Mouse (Mus musculus): ENCODE results near the gene Aacs. TPM values are rescaled to one million over a fixed set of nuclear protein-coding genes. Genes with fewer than 3 reads are reported as not detected.
A peak's percentile ranks its signal among the peaks of the same experiment; 100 is the strongest.

The Aacs gene
- polyA plus RNA-seq, 1 experiment from 2014 or later = 13.7 TPM

DNA sequence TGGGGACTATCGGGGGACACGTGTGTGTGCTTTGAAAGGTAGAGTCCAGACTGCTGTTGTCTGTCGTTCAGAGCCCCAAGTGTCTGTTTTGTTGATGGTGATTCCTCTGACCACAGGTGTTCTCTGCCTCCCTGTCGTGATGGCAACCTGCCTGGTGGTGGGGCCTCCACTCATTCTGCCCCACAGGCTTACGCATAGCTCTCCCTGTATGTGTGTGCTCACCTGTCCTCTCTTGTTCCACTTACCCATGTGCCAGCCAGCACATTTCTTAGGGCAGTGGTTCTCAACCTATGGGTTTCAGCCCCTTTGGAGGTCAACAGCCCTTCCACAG lies 17.4 kb downstream of the Aacs start:
- H3K27me3 ChIP-seq (replicated peaks; ENCODE audit: control insufficient read depth, insufficient read depth, low read length) = no peaks in the 10 kb centered on the region
- no peak for ATAC-seq
- no peak overlapping the region for H3K9ac ChIP-seq (ENCODE audit: low read depth, low read length)
- peaks cover 44% of the 10 kb centered on the region for H3K36me3 ChIP-seq (ENCODE audit: control insufficient read depth, insufficient read depth)
- H3K4me3 ChIP-seq (ENCODE audit: low read depth, low read length) = no peak overlapping the region
- no peak for TF ChIP-seq CTCF (IDR thresholded peaks at IDR 0.05; ENCODE audit: low read depth)
- 73% methylated on average over 5 of the region's 5 CpGs for WGBS
- no peaks in the 10 kb centered on the region for H3K9me3 ChIP-seq (ENCODE audit: control insufficient read depth)
- H3K4me1 ChIP-seq (replicated peaks; ENCODE audit: control insufficient read depth, insufficient read depth, low read length) = no peaks in the 10 kb centered on the region
- no peak overlapping the region for H3K4me2 ChIP-seq (replicated peaks; ENCODE audit: low read depth)
- H3K27ac ChIP-seq (ENCODE audit: low read depth, low read length) = no peak overlapping the region

DNA sequence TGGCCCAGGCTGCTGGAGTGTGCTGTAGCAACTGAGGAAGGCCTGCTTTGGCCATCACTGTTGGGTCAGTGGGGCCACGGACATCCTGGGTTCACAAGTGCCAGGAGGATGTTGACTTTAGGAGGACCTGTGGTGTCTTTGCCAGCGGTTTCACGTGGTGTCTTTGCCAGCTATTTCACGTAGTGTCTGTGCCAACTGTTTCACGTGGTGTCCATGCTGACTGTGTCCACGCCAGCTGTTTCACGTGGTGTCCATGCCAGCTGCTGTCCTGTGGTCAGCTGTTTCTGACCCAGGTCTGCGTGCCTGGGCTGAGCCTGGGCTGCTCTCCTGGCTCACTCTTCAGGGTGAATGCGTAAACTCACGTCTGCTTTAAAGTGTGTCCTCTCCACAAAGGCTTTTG lies 20.0 kb downstream of the Aacs start:
- Histone ChIP-seq H3K4me1 (replicated peaks; ENCODE audit: control insufficient read depth, insufficient read depth, low read length) (no peaks in the 10 kb centered on the region), H3K27me3 (replicated peaks; ENCODE audit: control insufficient read depth, insufficient read depth, low read length) (no peaks in the 10 kb centered on the region), H3K9ac (ENCODE audit: low read depth, low read length) (no peak overlapping the region), H3K4me3 (ENCODE audit: low read depth, low read length) (no peak overlapping the region), H3K36me3 (ENCODE audit: control insufficient read depth, insufficient read depth) (peaks cover 52% of the 10 kb centered on the region), H3K4me2 (replicated peaks; ENCODE audit: low read depth) (no peak overlapping the region), H3K9me3 (ENCODE audit: control insufficient read depth) (no peaks in the 10 kb centered on the region), H3K27ac (ENCODE audit: low read depth, low read length) (no peak overlapping the region)
- no peak for TF ChIP-seq CTCF (IDR thresholded peaks at IDR 0.05; ENCODE audit: low read depth)
- no peak for ATAC-seq
- 88% methylated on average over 10 of the region's 10 CpGs for WGBS

DNA sequence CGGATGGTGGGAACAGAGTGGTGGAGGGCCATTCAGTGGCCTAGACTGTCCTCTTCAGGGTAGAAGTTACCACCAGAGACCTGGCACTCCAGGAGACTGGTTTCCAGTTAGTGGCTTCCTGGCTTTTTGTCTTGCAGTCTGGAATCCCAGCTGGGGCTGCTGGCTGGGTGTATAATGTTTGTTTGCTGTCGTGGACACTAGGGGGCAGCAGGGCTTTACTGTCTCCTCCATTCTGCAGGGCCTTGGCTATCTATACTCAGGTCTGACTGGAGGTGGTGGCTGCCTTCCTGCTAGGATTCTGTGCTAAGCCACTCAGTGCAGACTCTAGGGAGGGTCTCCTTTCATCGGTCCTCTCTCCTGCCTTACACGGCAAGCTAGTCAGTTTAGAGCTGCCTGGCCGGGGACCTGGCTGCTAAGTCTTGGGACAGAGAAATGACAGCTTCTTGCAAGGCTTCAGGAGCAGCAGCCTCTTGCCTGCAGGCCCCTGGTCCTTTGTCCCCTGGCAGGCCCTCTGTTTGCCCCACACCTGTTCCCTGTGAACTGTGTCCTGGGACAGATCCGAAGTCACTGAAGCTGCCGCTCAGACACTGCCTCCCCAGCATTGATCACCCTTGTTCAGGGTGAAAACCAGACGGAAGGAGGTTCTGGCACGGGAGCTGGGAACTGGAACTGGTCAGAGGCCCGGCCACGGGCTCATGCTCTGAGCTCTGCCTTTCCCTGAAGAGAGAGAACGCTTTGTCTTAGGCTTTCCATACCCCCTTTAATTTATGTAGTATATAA lies 22.4 kb downstream of the Aacs start:
- H3K4me3 ChIP-seq (ENCODE audit: low read depth, low read length) = no peak overlapping the region
- 68% methylated on average over 12 of the region's 12 CpGs for WGBS
- H3K9me3 ChIP-seq (ENCODE audit: control insufficient read depth) = no peaks in the 10 kb centered on the region
- H3K9ac ChIP-seq (ENCODE audit: low read depth, low read length) = no peak overlapping the region
- ATAC-seq = 0 out of 2 replicates have a peak, but pooled peaks have one; percentile 25
- peak overlapping the region; percentile 21; the same call in 1 of the 2 replicates for H3K27ac ChIP-seq (ENCODE audit: low read depth, low read length)
- peaks cover 46% of the 10 kb centered on the region for H3K36me3 ChIP-seq (ENCODE audit: control insufficient read depth, insufficient read depth)
- TF ChIP-seq CTCF (IDR thresholded peaks at IDR 0.05; ENCODE audit: low read depth) = peak; percentile 77
- H3K4me2 ChIP-seq (replicated peaks; ENCODE audit: low read depth) = no peak overlapping the region
- no peaks in the 10 kb centered on the region for H3K27me3 ChIP-seq (replicated peaks; ENCODE audit: control insufficient read depth, insufficient read depth, low read length)
- no peaks in the 10 kb centered on the region for H3K4me1 ChIP-seq (replicated peaks; ENCODE audit: control insufficient read depth, insufficient read depth, low read length)

DNA sequence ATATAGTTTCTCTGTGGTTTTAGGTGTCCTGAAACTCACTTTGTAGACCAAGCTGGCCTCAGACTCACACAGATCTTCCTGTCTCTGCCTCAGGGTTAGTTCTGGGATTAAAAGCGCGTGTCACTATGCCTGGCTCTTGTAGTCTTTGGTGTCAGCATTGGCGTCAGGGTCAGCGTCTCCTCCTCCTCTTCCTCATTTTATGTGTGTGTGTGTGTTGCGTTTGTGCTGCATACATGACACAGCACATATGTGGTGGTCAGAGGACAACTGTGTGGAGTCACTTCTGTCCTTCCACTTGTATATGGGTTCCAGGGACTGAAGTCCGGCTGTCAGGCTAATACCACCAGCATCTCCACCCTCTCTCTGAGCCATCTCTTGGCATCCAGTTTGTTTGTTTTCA lies 25.9 kb downstream of the Aacs start:
- no peaks in the 10 kb centered on the region for H3K9me3 ChIP-seq (ENCODE audit: control insufficient read depth)
- no peaks in the 10 kb centered on the region for H3K27me3 ChIP-seq (replicated peaks; ENCODE audit: control insufficient read depth, insufficient read depth, low read length)
- ATAC-seq = no peak
- TF ChIP-seq CTCF (IDR thresholded peaks at IDR 0.05; ENCODE audit: low read depth) = no peak
- 88% methylated on average over 6 of the region's 6 CpGs for WGBS
- H3K4me2 ChIP-seq (replicated peaks; ENCODE audit: low read depth) = no peak overlapping the region
- H3K4me3 ChIP-seq (ENCODE audit: low read depth, low read length) = no peak overlapping the region
- H3K36me3 ChIP-seq (ENCODE audit: control insufficient read depth, insufficient read depth) = peaks cover 55% of the 10 kb centered on the region
- no peaks in the 10 kb centered on the region for H3K4me1 ChIP-seq (replicated peaks; ENCODE audit: control insufficient read depth, insufficient read depth, low read length)
- H3K27ac ChIP-seq (ENCODE audit: low read depth, low read length) = no peak overlapping the region
- no peak overlapping the region for H3K9ac ChIP-seq (ENCODE audit: low read depth, low read length)

DNA sequence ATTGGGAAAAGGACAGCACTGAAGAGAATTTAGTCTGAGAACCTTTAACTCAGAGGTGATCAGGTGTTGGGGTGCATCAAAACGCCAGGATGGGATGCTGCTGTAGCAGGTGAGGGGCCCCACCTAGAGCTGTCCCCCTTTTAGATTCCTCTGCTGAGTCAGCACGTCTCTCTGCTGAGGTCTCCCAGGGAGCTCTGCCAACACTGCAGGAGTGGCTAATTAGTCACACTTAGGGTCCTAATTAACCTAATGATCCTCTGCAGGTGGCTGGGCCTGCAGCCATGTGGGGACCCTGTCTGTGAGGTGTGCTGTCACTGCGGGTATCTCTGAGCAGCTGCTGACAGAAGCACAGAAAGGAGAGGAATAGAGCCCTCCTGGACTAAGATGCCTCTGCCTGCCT lies 26.6 kb downstream of the Aacs start:
- H3K9ac ChIP-seq (ENCODE audit: low read depth, low read length) = no peak overlapping the region
- TF ChIP-seq CTCF (IDR thresholded peaks at IDR 0.05; ENCODE audit: low read depth) = no peak
- H3K36me3 ChIP-seq (ENCODE audit: control insufficient read depth, insufficient read depth) = peaks cover 59% of the 10 kb centered on the region
- H3K4me1 ChIP-seq (replicated peaks; ENCODE audit: control insufficient read depth, insufficient read depth, low read length) = no peaks in the 10 kb centered on the region
- no peak overlapping the region for H3K4me2 ChIP-seq (replicated peaks; ENCODE audit: low read depth)
- H3K27ac ChIP-seq (ENCODE audit: low read depth, low read length) = no peak overlapping the region
- no peak overlapping the region for H3K4me3 ChIP-seq (ENCODE audit: low read depth, low read length)
- 46% methylated on average over 3 of the region's 3 CpGs for WGBS
- H3K9me3 ChIP-seq (ENCODE audit: control insufficient read depth) = no peaks in the 10 kb centered on the region
- H3K27me3 ChIP-seq (replicated peaks; ENCODE audit: control insufficient read depth, insufficient read depth, low read length) = no peaks in the 10 kb centered on the region
- ATAC-seq = no peak

DNA sequence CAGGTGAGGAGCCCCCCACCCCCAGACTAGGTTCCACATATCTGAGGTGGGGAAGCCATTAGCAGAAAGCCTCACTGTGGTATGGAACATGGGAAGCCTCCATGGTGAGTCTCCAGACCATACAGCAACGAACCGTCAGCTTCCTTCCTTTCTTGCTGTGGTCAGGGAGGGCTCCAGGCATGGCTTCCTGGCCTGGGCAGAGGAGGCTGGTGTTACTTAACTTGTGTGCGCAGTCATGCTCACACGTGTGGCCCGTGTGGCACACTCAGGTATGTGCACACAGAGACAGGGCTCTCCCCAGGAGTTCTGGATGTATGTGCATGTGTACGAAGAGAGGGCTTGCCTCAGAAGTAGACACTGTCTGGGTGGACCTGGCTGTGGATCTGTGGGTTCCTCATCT lies 28.0 kb downstream of the Aacs start:
- peaks cover 70% of the 10 kb centered on the region for H3K36me3 ChIP-seq (ENCODE audit: control insufficient read depth, insufficient read depth)
- no peak for TF ChIP-seq CTCF (IDR thresholded peaks at IDR 0.05; ENCODE audit: low read depth)
- H3K27me3 ChIP-seq (replicated peaks; ENCODE audit: control insufficient read depth, insufficient read depth, low read length) = no peaks in the 10 kb centered on the region
- H3K4me3 ChIP-seq (ENCODE audit: low read depth, low read length) = no peak overlapping the region
- 93% methylated on average over 6 of the region's 6 CpGs for WGBS
- no peaks in the 10 kb centered on the region for H3K9me3 ChIP-seq (ENCODE audit: control insufficient read depth)
- no peak overlapping the region for H3K4me2 ChIP-seq (replicated peaks; ENCODE audit: low read depth)
- H3K27ac ChIP-seq (ENCODE audit: low read depth, low read length) = no peak overlapping the region
- no peak for ATAC-seq
- H3K4me1 ChIP-seq (replicated peaks; ENCODE audit: control insufficient read depth, insufficient read depth, low read length) = no peaks in the 10 kb centered on the region
- H3K9ac ChIP-seq (ENCODE audit: low read depth, low read length) = no peak overlapping the region
